Mouse (Mus musculus) fibroblast of lung, adult 2 months (primary cell): Measurements from ENCODE around the gene Rps25.
"Not testable (repeated sequence)": the region's sequence is repeated elsewhere in the genome, so short reads cannot be mapped to it uniquely, and the experiment has no call there.

Experiments
- DNase-seq: peaks from one replicate; pipeline ENCODE4 v3.0.0-alpha.2; 2011; ENCODE audit warnings: low read depth

Rps25 gene

GRCm38 (mm10) chr9:44406906-44407751 is at the start of gene Rps25, which contains the start of gene Trappc4:
TSS of gene Rps25 (plus strand) at chr9:44407139.
TSS of gene Trappc4 (minus strand) at chr9:44407600.
- DNase-seq = peak; percentile 89

GRCm38 (mm10) chr9:44357207-44357606 is 49.7 kb upstream of the Rps25 start:
- no peak for DNase-seq

- DNase-seq = peak; percentile 96
Observed at GRCm38 (mm10) chr9:44361190-44361917, 45.6 kb upstream of the Rps25 start, which contains the start of gene Vps11. TSS of gene Vps11 (minus strand) at chr9:44361670.

DNA sequence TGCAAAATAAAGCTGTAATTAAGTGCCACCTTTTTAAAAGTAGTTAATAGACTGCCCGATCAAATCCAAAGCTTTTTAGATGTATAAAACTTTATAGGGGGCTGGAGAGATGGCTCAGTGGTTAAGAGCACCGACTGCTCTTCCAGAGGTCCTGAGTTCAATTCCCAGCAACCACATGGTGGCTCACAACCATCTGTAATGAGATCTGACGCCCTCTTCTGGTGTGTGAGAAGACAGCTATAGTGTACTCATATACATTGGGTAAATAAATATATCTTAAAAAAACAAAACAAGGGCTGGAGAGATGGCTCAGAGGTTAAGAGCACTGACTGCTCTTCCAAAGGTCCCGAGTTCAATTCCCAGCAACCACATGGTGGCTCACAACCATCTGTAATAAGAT is 45.0 kb upstream of the Rps25 start:
- DNase-seq = not testable (repeated sequence)

GRCm38 (mm10) chr9:44364480-44364879 is 42.5 kb upstream of the Rps25 start:
- DNase-seq = no peak

GRCm38 (mm10) chr9:44373386-44373785 is 33.6 kb upstream of the Rps25 start:
- no peak for DNase-seq

DNA sequence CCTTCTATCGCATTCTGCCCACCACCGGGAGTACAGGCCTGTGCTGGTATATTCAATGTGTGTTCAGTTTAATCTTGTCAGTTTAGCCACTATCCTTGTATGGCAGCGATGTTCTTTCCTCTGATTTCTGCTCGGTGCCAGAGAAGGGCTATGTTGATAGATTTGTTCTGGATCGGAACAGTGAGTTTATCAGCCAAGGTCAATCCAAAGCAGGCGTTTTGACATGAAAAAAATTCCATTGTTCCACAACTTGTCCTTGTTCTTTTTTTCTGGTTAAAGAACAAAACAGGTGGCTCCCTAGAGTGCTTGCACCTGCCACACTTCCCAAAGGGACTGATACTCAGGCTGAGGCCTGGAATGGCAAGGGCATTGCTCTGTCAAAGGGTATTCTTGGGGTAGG is 30.8 kb upstream of the Rps25 start:
- DNase-seq = no peak

DNA sequence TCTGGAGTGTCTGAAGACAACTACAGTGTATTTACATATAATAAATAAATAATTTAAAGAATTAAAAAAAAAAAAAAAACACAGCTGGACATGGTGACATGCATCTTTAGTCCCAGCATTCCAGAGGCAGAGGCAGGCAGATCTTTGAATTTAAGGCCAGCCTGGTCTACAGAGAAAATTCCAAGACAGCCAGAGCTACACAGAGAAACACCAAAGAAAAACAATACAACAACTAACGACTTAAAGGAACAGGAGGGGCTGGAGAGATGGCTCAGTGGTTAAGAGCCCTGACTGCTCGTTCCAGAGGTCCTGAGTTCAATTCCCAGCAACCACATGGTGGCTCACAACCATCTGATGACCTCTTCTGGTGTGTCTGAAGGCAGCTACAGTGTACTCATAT is 29.6 kb upstream of the Rps25 start:
- not testable (repeated sequence) for DNase-seq

DNA sequence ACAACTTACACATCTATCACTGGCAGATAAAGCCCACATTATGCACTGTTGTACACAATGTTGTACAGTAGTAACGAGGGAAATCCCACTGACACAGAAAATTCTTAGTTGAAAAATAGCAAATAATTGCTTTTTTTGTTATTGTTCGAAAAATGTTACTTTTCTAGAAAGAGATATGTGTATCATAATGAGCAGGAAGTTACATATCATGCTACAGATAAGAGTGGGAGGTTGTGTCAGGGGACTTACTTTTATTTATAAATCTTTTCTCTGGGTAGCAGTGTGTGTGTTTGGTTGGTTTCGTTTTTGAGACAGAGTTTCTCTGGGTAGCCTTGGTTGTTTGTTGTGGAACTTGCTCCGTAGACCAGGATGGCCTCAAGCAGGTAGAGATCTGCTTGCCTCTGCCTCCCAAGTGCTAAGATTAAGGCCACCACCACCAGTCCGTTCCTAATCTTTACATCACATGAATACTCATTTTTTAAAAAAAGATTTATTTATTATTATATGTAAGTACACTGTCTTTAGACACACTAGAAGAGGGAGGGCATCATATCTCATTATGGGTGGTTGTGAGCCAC is 28.7 kb upstream of the Rps25 start:
- DNase-seq = no peak

DNA sequence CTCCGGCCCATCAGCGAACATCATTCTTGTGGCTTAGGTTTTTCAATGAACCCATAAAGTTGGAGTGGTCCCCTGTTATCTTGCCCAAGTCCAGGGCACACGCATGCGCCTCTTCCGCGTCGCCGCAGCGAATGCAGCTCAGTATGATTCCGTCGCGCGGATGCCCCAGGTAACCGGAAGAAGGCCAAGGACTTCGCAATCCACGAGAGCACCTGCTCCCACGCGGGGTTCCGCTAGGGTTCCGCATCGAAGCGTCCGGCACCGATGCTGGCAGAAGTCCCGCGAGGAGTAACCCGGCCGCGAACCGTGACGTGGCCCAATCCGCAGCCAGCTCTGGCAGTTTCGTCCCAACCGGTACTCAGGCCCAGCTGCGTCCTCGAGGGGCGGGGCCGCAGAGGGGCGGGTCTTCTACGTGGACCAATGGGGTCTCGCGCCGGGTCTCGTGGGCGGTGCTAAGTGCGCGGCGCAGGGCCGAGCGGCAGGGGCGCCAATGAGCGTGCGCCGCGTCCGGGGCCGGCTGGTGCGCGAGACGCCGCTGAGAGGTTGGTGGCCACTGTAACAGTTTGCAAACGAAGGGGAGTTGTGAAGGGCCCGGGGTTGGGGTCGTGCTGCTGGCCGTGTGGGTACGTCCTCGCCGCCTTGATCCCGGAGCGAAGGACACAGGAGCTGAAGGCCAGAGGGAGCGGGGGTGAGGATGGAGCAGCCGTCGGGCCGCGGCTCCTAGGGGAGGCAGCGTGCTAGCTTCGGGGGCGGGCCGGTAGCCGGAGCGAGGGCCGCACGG is 27.7 kb upstream of the Rps25 start, which contains the start of gene Hyou1:
Gene Hyou1, plus strand, starts transcription at position 437 of the 781 bp plus-strand sequence.
- DNase-seq = peak; percentile 86

GRCm38 (mm10) chr9:44379862-44380261 is 27.1 kb upstream of the Rps25 start:
- no peak for DNase-seq

DNA sequence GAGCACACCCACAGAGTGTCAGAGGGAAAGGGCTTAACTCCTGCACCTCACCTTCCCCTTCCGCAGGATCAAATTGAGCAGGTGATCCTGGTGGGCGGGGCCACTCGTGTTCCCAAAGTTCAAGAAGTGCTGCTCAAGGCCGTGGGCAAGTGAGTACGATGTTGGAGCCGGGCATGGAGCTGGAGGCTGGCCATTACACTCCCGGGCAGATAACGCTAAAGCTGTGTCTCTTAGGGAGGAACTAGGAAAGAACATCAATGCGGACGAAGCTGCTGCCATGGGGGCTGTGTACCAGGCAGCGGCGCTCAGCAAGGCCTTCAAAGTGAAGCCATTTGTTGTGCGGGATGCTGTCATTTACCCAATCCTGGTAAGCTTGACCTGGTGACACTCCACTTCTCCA is 22.3 kb upstream of the Rps25 start:
- no peak for DNase-seq

- DNase-seq = no peak
Observed at GRCm38 (mm10) chr9:44387221-44387620, 19.7 kb upstream of the Rps25 start.

- no peak for DNase-seq
Observed at GRCm38 (mm10) chr9:44389273-44389672, 17.7 kb upstream of the Rps25 start.

DNA sequence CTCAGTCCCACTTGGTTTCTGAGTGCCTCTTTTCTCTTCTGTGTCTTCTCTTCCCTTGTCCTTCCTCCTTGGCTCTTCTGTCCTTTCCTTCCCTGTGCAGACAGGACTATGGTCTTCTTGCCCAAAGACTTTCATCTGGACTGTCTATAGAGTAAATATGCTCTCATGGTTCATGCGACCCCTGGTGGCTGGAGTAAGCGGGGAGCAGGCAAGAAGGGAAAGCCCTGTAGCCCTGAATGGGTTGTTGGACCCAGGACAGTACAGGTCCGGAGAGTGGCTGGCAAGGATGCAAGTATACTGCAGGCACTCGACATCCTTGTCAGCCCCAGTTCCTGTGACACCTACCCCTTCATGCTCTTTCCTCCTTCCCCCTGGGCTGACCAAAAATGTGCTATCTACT is 15.5 kb upstream of the Rps25 start:
- no peak for DNase-seq

GRCm38 (mm10) chr9:44396684-44397411 is 10.1 kb upstream of the Rps25 start, which contains the start of gene Slc37a4:
TSS of gene Slc37a4 (plus strand) at chr9:44396852.
- peak; percentile 85 for DNase-seq

DNA sequence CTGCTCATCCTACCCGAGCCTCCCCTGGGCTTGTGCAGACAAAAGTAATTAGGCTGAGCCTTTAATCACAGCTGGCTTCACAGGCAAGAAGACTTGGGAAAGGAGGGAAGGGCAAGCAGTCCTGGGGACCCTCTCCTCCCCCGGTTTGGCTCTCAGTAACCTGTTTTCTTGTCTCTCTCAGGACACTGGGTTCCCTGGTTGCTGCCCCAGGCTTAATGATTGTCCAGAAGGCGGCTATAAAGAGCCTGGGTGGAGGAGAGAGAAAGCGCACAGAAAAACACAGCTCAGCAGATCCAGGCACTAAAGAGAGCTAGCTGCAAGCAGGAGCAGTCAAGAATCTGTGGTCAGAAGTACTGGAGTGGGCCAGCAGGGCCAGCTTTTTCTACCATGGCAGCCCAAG is 8.9 kb upstream of the Rps25 start:
- DNase-seq = no peak

- no peak for DNase-seq
Observed at GRCm38 (mm10) chr9:44398551-44398950, 8.4 kb upstream of the Rps25 start.

- DNase-seq = no peak
Observed at GRCm38 (mm10) chr9:44399114-44399794, 7.7 kb upstream of the Rps25 start.

GRCm38 (mm10) chr9:44399795-44400114 is 7.2 kb upstream of the Rps25 start:
- no peak for DNase-seq

DNA sequence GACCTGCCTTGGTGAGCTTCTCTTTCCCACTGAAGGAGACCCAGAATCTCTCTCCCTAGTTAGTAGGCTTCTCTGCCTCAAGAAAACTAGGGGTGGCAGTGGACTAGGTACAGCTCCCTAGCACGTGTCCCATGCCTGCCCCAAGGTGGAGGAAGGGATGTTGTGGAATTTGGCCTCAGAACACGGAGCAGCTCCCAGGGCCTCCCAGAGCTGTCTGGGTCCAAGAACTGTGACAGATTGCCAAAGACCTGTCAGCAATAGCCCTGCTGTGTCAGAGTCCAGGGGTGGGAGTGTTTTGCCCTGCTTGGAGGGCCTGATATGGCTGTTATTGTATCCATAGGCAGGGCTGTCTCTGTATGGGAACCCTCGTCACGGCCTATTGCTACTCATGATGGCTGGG is 5.9 kb upstream of the Rps25 start:
- no peak for DNase-seq
